Mouse (Mus musculus): ENCODE measurements at regions not wholly inside any gene's neighbourhood (a gene's known extent, or its start where the extent isn't known, plus 50 kb on each side); places are given as distances from the start of the nearest gene placed in this dataset.

DNA sequence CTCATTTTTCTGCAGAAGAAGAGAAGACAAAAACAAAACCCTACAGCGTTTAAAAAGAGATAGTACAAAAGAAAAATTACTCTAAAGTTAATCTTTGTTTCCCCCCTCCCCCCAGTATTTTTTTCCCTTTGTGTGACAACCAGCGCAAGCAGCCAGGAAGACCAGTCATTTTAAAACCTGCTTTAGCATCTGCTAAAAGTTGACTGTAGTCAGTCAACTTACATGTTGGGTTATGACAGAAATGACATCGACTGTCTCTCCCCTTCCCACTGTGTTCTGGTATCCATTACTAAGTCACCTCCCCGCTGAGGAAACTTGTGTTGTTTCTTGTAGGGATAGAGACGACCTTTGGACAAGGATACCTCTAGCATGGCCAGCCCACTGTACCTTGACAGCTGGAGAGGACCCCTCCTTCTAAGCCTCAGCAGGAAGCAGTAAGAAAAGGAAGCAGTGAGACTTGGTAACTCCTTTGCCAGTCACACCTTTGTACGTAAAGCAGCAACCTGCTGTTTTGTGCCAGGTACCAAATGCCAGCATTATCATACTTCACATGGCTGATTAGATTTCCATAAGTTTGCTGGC lies 1384.9 kb downstream of the Gsdmc2 start:
- H3K4me3 ChIP-seq (ENCODE audit: low read depth, low read length) = no peak overlapping the region
- no peaks in the 10 kb centered on the region for H3K9me3 ChIP-seq (ENCODE audit: control insufficient read depth, low read length)
- H3K4me2 ChIP-seq = no peak overlapping the region
- DNase-seq (ENCODE audit: low spot score, missing footprints) = no peak
- H3K27me3 ChIP-seq (ENCODE audit: control insufficient read depth, insufficient read depth, low read length) = no peaks in the 10 kb centered on the region
- H3K9ac ChIP-seq (ENCODE audit: low read length) = no peak overlapping the region
- H3K36me3 ChIP-seq (ENCODE audit: control insufficient read depth, insufficient read depth, low read length) = no peaks in the 10 kb centered on the region
- ATAC-seq (ENCODE audit: low FRiP score) = no peak
- H3K27ac ChIP-seq (ENCODE audit: low read depth, low read length) = no peak overlapping the region
- H3K4me1 ChIP-seq (ENCODE audit: control insufficient read depth, insufficient read depth, low read length) = 0 out of 2 replicates have a peak, but pooled peaks cover 3% of the 10 kb centered on the region
- 73% methylated on average over 6 of the region's 6 CpGs for WGBS

DNA sequence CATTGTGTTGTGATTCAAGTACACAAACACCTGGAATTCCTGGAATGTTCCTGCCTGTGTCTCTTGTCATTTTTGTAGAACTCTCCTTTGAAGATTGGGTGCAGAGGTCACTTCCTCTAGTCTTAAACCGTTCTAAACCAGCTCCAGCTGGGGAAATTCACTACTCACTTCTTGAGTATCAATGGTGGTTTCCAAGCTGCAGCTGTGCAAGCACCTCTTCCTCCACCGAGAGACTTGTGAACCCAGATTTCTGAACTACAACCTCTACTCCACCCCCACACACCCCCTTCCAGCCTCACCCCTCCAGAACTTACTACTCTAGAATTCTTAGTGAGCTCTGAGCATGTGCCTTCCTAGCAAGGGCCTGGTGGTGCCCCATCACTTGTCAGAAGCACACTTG lies 1387.0 kb downstream of the Gsdmc2 start:
- 51% methylated on average over 2 of the region's 2 CpGs for WGBS

DNA sequence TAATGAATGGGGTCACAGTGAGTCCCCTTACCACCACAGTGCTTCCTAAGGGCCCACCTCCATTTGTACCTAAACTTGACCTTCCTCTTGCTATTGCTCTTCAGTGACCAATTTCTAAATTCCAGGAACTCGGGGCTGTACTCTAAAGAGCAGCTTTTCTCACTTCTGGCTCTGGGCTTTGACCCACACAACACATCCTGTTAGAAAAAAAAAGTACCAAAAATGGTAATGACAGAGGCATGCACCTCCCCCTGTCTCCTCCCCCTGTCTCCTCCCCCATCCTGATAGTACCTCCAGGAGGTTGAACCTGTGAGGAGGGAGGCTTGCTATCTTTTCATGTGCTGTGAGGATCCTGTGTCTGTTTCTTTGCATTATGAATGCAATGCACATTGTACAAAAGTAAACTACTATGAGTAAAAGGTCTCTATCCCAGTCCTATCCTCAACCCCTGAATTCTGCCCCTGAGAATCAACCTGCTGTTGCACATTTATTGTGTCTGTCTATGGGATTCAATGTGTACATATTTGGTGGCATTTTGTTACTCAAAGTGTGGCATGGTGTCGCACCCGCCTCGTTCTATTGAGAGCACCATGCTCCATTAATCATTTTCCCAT lies 1387.8 kb downstream of the Gsdmc2 start:
- no peak overlapping the region for H3K4me3 ChIP-seq (ENCODE audit: low read depth, low read length)
- no peak overlapping the region for H3K4me2 ChIP-seq
- no peak overlapping the region for H3K27ac ChIP-seq (ENCODE audit: low read depth, low read length)
- no peaks in the 10 kb centered on the region for H3K4me1 ChIP-seq (ENCODE audit: control insufficient read depth, insufficient read depth, low read length)
- DNase-seq (ENCODE audit: low spot score, missing footprints) (no peak), ATAC-seq (ENCODE audit: low FRiP score) (no peak)
- WGBS = 81% methylated on average over 4 of the region's 4 CpGs
- H3K9me3 ChIP-seq (ENCODE audit: control insufficient read depth, low read length) = no peaks in the 10 kb centered on the region
- no peaks in the 10 kb centered on the region for H3K36me3 ChIP-seq (ENCODE audit: control insufficient read depth, insufficient read depth, low read length)
- H3K27me3 ChIP-seq (ENCODE audit: control insufficient read depth, insufficient read depth, low read length) = no peaks in the 10 kb centered on the region
- no peak overlapping the region for H3K9ac ChIP-seq (ENCODE audit: low read length)

More for the DNA sequence above, 1387.0 kb downstream of the Gsdmc2 start:
- Histone ChIP-seq H3K4me1 (ENCODE audit: control insufficient read depth, insufficient read depth, low read length) (0 out of 2 replicates have a peak, but pooled peaks cover 3% of the 10 kb centered on the region), H3K4me3 (ENCODE audit: low read depth, low read length) (no peak overlapping the region), H3K9ac (ENCODE audit: low read length) (no peak overlapping the region), H3K27ac (ENCODE audit: low read depth, low read length) (no peak overlapping the region), H3K9me3 (ENCODE audit: control insufficient read depth, low read length) (no peaks in the 10 kb centered on the region), H3K36me3 (ENCODE audit: control insufficient read depth, insufficient read depth, low read length) (no peaks in the 10 kb centered on the region), H3K27me3 (ENCODE audit: control insufficient read depth, insufficient read depth, low read length) (no peaks in the 10 kb centered on the region), H3K4me2 (no peak overlapping the region)
- ATAC-seq (ENCODE audit: low FRiP score) (no peak), DNase-seq (ENCODE audit: low spot score, missing footprints) (no peak)

DNA sequence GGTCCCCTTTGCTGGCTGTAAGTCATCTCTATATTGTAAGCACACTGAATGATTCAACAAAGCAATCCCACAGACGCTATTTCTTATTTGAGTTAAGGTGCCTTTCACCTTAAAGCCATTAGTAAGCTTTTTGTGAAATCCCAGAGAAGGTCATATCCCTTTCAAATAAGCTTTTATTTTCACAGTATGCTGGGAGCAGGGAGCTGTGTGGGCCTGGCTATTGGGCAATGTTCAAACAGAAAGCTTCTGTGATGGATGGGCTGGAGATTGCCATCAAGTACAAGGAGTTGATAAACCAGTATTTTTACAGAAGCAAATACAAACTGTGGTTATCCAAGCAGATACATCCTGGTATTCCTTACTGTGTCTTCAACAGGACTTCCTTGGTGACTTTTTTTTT lies 1389.0 kb downstream of the Gsdmc2 start:
- no peak for ATAC-seq (ENCODE audit: low FRiP score)
- no peaks in the 10 kb centered on the region for H3K9me3 ChIP-seq (ENCODE audit: control insufficient read depth, low read length)
- H3K4me3 ChIP-seq (ENCODE audit: low read depth, low read length) = no peak overlapping the region
- no peaks in the 10 kb centered on the region for H3K36me3 ChIP-seq (ENCODE audit: control insufficient read depth, insufficient read depth, low read length)
- H3K4me1 ChIP-seq (ENCODE audit: control insufficient read depth, insufficient read depth, low read length) = no peaks in the 10 kb centered on the region
- H3K4me2 ChIP-seq = no peak overlapping the region
- no peak overlapping the region for H3K27ac ChIP-seq (ENCODE audit: low read depth, low read length)
- no peak overlapping the region for H3K9ac ChIP-seq (ENCODE audit: low read length)
- DNase-seq (ENCODE audit: low spot score, missing footprints) = no peak
- H3K27me3 ChIP-seq (ENCODE audit: control insufficient read depth, insufficient read depth, low read length) = no peaks in the 10 kb centered on the region
- WGBS = 72% methylated on average over 1 of the region's 1 CpGs

DNA sequence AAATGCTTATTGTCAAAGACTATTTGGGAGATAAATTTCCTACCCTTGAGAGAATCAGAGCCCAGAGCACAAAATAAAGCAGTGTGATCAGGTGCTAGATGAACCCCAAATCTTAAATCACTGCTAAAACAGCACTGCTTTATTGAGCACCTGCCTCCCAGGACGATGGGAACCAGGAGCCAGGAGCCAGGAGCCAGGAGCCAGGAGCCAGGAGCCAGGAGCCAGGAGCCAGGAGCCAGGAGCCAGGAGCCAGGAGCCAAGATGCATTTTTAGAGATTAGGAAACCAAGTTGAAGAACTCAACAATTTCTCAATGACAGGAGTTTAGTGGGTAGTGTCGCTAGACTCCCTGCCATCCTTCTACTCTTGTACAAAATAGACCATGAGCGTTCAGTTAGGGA lies 1396.9 kb downstream of the Gsdmc2 start:
- no peaks in the 10 kb centered on the region for H3K27me3 ChIP-seq (ENCODE audit: control insufficient read depth, insufficient read depth, low read length)
- no peaks in the 10 kb centered on the region for H3K4me1 ChIP-seq (ENCODE audit: control insufficient read depth, insufficient read depth, low read length)
- DNase-seq (ENCODE audit: low spot score, missing footprints) (no peak), ATAC-seq (ENCODE audit: low FRiP score) (no peak)
- no peak overlapping the region for H3K9ac ChIP-seq (ENCODE audit: low read length)
- WGBS = 85% methylated on average over 3 of the region's 3 CpGs
- no peaks in the 10 kb centered on the region for H3K9me3 ChIP-seq (ENCODE audit: control insufficient read depth, low read length)
- H3K27ac ChIP-seq (ENCODE audit: low read depth, low read length) = no peak overlapping the region
- no peak overlapping the region for H3K4me2 ChIP-seq
- no peaks in the 10 kb centered on the region for H3K36me3 ChIP-seq (ENCODE audit: control insufficient read depth, insufficient read depth, low read length)
- no peak overlapping the region for H3K4me3 ChIP-seq (ENCODE audit: low read depth, low read length)

DNA sequence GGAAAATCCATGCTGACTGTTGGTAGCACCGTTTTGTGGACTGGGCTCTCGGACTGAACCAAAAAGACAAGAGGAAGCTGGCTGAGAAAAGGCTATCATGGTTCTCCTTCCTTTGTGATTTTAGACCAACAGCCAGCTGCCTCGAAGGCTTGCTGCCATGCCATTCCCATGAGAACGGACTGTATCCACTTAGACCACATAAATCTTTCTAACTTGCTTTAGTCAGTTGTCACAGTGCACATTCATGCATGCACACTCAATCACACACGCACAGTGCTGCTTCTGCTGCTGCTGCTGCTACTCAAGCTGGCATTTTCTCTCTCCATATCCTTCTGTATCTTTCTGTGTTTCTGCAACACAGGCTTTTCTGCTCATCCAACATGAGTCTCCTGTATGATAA lies 1405.8 kb downstream of the Gsdmc2 start:
- Histone ChIP-seq H3K27ac (ENCODE audit: low read depth, low read length) (no peak overlapping the region), H3K4me3 (ENCODE audit: low read depth, low read length) (no peak overlapping the region), H3K36me3 (ENCODE audit: control insufficient read depth, insufficient read depth, low read length) (no peaks in the 10 kb centered on the region), H3K9ac (ENCODE audit: low read length) (no peak overlapping the region), H3K9me3 (ENCODE audit: control insufficient read depth, low read length) (no peaks in the 10 kb centered on the region), H3K4me1 (ENCODE audit: control insufficient read depth, insufficient read depth, low read length) (no peaks in the 10 kb centered on the region), H3K27me3 (ENCODE audit: control insufficient read depth, insufficient read depth, low read length) (no peaks in the 10 kb centered on the region), H3K4me2 (no peak overlapping the region)
- 88% methylated on average over 5 of the region's 5 CpGs for WGBS
- ATAC-seq (ENCODE audit: low FRiP score) (no peak), DNase-seq (ENCODE audit: low spot score, missing footprints) (no peak)

DNA sequence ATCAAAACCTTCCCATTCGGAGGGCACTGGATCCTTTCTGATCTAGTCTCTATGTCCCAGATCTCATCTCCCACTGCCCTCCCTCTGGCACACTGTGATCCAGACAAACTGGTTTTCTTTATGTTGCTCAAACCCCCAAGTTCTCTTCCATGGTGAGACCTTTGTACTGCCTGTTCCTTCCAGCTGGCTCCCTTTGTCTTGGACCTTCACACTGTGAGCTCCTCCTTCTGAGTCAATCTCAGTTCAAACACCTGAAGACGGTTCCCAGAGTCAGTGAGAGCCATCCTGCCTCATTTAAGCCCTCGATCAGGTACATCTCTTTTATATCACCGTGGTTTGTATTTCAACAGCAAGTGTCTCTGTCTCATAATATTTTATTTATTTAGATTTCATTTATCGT lies 1408.3 kb downstream of the Gsdmc2 start:
- Histone ChIP-seq H3K9ac (ENCODE audit: low read length) (no peak overlapping the region), H3K27ac (ENCODE audit: low read depth, low read length) (no peak overlapping the region), H3K4me3 (ENCODE audit: low read depth, low read length) (no peak overlapping the region), H3K36me3 (ENCODE audit: control insufficient read depth, insufficient read depth, low read length) (no peaks in the 10 kb centered on the region), H3K9me3 (ENCODE audit: control insufficient read depth, low read length) (no peaks in the 10 kb centered on the region), H3K4me1 (ENCODE audit: control insufficient read depth, insufficient read depth, low read length) (no peaks in the 10 kb centered on the region), H3K4me2 (no peak overlapping the region), H3K27me3 (ENCODE audit: control insufficient read depth, insufficient read depth, low read length) (no peaks in the 10 kb centered on the region)
- no peak for ATAC-seq (ENCODE audit: low FRiP score)
- 83% methylated on average over 5 of the region's 5 CpGs for WGBS
- no peak for DNase-seq (ENCODE audit: low spot score, missing footprints)

DNA sequence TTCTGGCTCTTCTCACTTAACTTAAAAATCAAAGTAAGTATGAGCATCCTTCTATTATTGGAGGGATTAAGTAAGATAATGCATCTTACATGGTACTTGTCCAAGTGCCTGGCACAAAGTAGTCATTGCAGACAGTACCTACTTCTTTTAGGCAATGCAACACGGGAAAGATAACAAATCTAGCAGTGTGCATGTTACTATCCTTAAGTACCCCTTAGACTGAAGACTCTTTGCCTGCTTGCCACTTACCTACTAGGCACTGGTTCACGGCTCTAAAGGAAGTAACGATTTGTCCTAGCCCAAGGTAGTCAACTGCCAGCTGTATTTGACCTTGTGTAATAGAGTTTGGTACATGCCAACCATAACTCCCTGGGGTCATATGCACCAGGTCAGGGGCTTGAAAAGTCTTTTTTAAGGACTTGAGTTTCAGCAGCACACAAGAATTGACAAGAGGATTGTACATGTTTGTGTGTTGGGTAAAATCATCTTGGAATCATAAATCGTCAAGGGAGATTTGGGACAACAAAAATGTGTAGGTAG lies 1409.8 kb downstream of the Gsdmc2 start:
- Histone ChIP-seq H3K27me3 (ENCODE audit: control insufficient read depth, insufficient read depth, low read length) (no peaks in the 10 kb centered on the region), H3K9ac (ENCODE audit: low read length) (no peak overlapping the region), H3K4me1 (ENCODE audit: control insufficient read depth, insufficient read depth, low read length) (no peaks in the 10 kb centered on the region), H3K4me2 (no peak overlapping the region), H3K9me3 (ENCODE audit: control insufficient read depth, low read length) (no peaks in the 10 kb centered on the region), H3K27ac (ENCODE audit: low read depth, low read length) (no peak overlapping the region), H3K4me3 (ENCODE audit: low read depth, low read length) (no peak overlapping the region), H3K36me3 (ENCODE audit: control insufficient read depth, insufficient read depth, low read length) (no peaks in the 10 kb centered on the region)
- ATAC-seq (ENCODE audit: low FRiP score) (no peak), DNase-seq (ENCODE audit: low spot score, missing footprints) (no peak)
- WGBS = 88% methylated on average over 4 of the region's 4 CpGs

DNA sequence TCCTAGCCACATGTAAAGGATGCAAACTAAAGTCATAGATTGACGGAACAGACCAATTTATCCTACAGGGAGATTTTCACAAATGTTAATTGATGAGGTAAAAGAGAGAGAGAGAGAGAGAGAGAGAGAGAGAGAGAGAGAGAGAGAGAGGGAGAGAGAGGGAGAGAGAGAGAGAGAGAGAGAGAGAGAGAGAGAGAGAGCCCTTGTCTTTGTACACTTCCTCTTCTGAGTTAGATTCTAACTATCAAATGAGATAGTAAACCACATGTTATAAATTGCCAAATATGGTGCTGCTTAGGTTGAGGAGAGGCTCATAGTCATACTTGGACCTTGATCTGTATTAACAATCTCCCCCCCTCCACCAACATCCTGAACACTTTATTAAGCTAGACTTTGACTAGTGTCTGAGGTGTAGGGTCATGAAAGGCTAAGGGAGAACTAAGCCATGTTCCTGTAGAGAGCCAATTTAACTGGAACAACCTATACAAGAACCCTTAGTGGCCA lies 1412.2 kb downstream of the Gsdmc2 start:
- no peaks in the 10 kb centered on the region for H3K9me3 ChIP-seq (ENCODE audit: control insufficient read depth, low read length)

More for the DNA sequence above, 1412.2 kb downstream of the Gsdmc2 start:
- Histone ChIP-seq H3K4me3 (ENCODE audit: low read depth, low read length) (no peak overlapping the region), H3K9ac (ENCODE audit: low read length) (no peak overlapping the region), H3K27ac (ENCODE audit: low read depth, low read length) (no peak overlapping the region), H3K27me3 (ENCODE audit: control insufficient read depth, insufficient read depth, low read length) (no peaks in the 10 kb centered on the region), H3K4me1 (ENCODE audit: control insufficient read depth, insufficient read depth, low read length) (no peaks in the 10 kb centered on the region), H3K36me3 (ENCODE audit: control insufficient read depth, insufficient read depth, low read length) (no peaks in the 10 kb centered on the region), H3K4me2 (no peak overlapping the region)
- ATAC-seq (ENCODE audit: low FRiP score) (no peak), DNase-seq (ENCODE audit: low spot score, missing footprints) (no peak)
- WGBS = 96% methylated on average over 1 of the region's 1 CpGs
